Mouse (Mus musculus) cerebellum, adult 8-10 months (tissue): ENCODE results near the gene Uhrf1bp1.
"Not testable (repeated sequence)": the region's sequence is repeated elsewhere in the genome, so short reads cannot be mapped to it uniquely, and the experiment has no call there.

ENCODE experiments used
- DNase-seq: peaks from one replicate; pipeline ENCODE4 v3.0.0; 2022

The Uhrf1bp1 gene

GRCm38 (mm10) chr17:27856265-27856797 is at the start of gene Uhrf1bp1:
Gene Uhrf1bp1, plus strand, starts transcription at chr17:27856441.
- peak; percentile 73 for DNase-seq

GRCm38 (mm10) chr17:27807542-27808078 is 48.6 kb upstream of the Uhrf1bp1 start:
- DNase-seq = no peak

GRCm38 (mm10) chr17:27810569-27811331 is 45.5 kb upstream of the Uhrf1bp1 start:
- no peak for DNase-seq

GRCm38 (mm10) chr17:27811980-27812379 is 44.3 kb upstream of the Uhrf1bp1 start:
- no peak for DNase-seq

DNA sequence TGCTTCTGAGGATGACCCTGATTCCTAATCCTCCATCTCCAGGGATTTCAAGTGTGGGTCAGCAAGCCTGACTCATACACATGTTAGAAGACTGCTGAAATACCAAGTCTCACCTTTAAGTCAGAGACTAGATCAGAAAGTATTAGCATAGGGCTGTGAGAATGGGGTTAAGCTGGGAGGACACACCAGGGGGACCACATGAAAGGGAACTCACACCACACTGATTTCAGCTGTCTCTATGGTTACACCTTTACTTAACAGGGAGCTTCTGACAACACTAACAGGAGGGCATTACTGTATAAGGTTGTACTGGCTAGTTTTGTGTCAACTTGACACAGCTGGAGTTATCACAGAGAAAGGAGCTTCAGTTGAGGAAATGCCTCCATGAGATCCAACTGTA is 41.6 kb upstream of the Uhrf1bp1 start:
- DNase-seq = no peak

DNA sequence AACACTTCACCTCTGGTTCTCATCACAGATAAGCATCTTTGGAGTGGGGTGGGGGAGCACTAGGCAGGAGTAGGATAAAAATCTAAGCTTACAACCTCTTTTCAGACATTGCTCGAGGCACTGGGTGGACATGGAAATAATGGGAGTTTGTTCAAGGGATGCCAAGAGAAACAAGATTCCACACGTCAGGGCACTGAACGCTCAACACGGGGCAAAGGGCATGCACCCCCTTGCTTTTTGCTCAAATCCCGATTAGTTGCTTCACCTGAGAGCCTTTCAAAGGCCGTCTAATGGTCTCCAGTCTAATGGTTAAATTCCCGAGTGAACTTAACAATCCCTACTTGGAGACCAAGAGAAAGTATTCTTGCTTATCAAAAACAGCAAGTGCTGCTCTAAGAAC is 37.2 kb upstream of the Uhrf1bp1 start:
- DNase-seq = no peak

DNA sequence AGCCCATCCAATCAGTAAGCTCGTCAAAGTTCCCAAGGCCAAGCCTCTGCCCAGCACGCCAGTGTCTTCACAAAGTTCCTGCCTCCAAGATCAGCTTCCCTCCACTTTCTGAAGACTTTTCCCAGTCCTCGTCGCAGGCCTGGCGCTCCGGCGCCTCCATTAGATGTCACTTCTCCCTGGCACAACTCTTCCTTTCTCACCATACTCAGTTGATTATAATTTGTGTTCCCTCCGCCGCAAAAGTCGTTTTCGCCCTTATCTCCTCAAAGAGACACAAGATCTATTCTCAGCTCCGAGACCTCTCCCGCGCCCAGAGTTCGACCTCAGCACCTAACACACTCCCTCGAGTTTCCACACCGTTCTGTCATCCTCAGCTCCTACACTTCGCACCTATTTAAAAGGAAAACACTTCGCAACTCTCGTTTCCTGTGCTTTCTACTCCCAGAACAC is 36.7 kb upstream of the Uhrf1bp1 start:
- no peak for DNase-seq

GRCm38 (mm10) chr17:27819971-27820567 is 36.2 kb upstream of the Uhrf1bp1 start:
- DNase-seq = peak; percentile 69

DNA sequence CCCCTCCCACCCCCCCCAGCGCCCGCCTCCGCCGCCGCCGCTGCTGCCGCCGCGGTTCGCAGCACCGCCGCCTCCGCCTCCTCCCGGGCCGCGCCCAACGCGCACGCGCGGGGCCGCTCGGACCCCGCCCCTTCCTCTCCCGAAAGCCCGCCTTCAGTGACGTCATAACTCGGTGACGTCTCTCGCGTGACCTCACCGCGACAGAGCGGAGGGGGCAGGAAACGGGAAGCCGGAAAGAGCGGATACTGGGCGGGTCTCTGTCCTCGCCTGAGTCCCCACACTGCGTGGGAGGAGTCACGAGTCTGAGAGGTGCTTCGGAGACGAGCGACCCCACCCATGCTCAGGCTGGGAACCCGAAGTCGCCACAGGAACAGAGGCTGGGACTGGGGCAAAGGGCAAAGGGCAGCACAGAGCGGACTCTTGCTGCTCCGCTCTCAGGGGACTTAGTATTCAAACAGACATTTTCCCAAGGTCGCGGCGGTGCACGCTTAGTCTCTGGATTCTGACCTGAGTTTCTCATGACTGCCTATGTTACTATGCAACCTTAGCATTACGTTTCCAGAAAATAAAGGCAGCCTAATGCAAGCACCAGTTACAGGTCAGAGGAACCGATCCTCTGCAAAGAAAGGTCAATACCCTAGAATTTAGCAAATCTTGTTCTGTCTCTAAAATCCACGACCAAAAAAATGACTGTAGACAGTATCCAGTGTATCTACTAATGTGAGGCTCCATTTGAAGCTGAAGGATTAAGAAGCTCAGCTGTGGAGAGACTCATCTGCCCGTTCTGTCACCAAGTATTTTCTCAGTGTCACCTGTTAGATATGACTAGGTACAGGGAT is 35.5 kb upstream of the Uhrf1bp1 start, which contains the start of gene D17Wsu92e:
Gene D17Wsu92e, minus strand, starts transcription at position 81 of the 839 bp plus-strand sequence.
- peak; percentile 98 for DNase-seq

- no peak for DNase-seq
Observed at GRCm38 (mm10) chr17:27821407-27822338, 34.6 kb upstream of the Uhrf1bp1 start.

GRCm38 (mm10) chr17:27823142-27823905 is 32.9 kb upstream of the Uhrf1bp1 start:
- no peak for DNase-seq

- DNase-seq = no peak
Observed at GRCm38 (mm10) chr17:27824941-27825340, 31.3 kb upstream of the Uhrf1bp1 start.

DNA sequence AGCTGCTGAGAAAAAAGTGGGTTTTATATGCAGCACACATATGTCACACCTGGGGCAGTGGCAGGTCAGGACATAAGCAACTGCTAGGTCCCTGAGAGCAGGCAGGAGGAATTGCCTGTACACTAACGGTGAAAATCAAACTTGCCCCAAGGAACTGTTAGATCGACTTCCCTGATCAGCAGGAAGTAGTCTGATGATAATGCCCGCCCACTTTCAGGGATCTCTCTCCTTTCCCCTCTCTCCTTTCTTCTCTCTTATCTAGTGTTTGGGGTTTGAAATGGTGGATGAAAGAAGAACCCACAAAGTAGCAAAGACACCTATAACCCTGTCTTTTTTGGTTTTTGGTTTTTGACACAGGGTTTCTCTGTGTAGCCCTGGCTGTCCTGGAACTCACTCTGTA is 30.7 kb upstream of the Uhrf1bp1 start:
- no peak for DNase-seq

DNA sequence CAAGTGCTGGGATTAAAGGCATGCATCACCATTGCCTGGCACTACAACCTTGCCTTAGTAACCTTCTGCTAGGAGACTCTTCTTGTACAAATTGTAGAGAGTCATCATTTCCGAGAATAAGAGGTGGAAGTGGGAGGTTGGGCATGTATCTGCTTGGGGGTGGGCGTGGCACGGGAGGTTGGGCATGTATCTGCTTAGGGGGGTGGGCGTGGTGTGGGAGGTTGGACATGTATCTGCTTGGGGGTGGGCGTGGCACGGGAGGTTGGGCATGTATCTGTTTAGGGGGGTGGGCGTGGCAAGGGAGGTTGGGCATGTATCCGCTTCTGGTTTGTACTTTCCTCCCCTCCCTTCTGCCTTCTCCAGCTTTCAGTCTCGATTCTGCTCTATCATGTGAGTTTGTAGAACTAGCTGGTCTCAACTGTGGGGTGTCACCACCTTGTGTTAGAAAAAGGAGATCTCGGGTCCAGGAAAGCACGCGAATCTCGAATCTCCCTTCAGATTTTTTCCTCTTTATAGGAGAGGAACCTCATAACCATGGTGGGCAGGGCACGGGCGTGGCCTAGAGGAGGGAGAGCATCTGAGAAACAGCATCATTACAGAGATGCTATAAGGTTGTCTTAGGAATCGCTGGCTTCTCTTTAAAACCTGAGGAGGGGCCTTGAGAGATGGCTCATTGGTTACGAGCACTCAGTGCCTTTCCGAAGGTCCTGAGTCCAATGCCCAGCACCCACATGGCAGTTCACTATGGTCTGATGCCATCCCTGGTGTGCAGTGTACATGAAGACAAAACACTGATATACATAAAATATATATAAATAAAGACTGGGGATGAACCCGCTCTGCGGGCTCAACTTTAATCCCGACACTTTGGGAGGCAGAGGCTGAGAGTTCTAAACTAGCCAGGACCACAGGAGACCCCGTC is 30.0 kb upstream of the Uhrf1bp1 start:
- no peak for DNase-seq

GRCm38 (mm10) chr17:27826908-27827383 is 29.3 kb upstream of the Uhrf1bp1 start:
- no peak for DNase-seq

- no peak for DNase-seq
Observed at GRCm38 (mm10) chr17:27827511-27827910, 28.7 kb upstream of the Uhrf1bp1 start.

DNA sequence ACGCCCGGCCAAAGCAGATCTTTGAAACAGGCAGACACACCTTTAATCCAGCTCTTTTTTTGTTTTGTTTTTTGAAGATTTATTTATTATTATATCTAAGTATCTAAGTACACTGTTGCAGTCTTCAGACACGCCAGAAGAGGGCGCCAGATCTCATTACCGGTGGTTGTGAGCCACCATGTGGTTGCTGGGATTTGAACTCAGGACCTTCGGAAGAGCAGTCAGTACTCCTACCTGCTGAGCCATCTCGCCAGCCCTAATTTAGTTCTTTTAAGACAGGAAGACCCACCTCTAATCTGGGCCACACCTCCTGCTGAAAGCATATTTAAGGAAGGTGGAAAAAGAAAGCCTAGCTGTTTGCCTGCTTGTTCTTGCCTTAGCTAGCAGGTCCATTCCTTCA is 25.8 kb upstream of the Uhrf1bp1 start:
- no peak for DNase-seq

DNA sequence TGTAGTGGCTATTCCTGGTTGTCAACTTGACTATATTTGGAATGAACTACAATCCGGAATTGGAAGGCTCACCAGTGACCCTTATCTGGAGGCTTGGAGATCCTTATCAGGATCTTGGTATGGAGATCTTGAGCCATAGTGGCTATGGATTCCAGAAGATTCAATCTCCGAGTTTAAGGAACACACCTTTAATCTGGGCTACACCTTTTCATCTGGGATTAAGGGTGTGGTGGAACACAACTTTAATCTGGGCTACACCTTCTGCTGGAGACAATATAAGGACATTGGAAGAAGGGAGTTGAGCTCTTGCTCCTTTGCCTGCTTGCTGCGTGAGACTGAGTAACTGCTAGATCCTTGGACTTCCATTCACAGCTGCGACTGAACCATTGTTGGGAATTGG is 18.4 kb upstream of the Uhrf1bp1 start, which contains the start of gene Snrpc:
Gene Snrpc, plus strand, starts transcription at position 301 of the 400 bp plus-strand sequence.
- not testable (repeated sequence) for DNase-seq

DNA sequence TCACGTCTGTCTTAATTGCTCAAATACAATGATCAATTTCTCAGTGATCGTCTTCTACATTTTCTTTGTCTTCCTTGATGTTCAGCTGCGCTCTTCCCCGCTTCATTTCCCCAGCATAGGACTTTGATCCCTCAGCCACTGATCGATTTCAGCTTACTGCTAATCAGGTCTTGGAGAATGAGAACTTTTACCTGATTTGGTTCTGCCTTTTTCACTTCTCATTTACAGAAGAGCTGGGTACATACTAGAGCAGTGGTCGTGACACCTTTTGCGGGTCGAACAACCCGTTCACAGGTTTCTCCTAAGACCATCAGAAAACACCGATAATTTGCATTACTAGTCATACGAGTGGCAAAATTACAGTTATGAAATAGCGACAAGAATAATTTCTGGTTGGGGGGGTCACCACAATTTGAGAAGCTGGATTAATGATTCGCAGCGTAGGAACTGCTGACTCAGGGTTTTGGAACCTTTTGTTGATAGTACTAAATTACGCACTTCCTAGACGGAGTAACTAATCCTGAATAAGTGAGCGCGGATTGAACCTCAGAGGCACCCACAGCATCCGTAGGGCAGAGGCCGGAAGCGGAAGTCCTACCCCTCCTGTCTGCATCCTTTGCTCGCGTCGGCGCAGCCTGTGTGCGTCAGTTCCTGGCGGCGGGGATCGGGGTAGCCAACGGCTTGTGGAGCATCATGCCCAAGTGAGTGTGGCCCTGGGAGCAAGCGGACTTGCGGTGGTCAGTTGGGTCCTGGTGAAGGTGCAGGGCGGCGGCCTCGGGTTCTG is 16.6 kb upstream of the Uhrf1bp1 start:
- DNase-seq = peak; percentile 93
